Mouse (Mus musculus): Measurements from ENCODE around the gene Uimc1. TPM values are rescaled to one million over a fixed set of nuclear protein-coding genes. Genes with fewer than 3 reads are reported as not detected.

The Uimc1 gene
- polyA plus RNA-seq, 1 experiment: 33.2 TPM

GRCm38 (mm10) chr13:54983614-54984013, 116.5 kb downstream of the Uimc1 start:
- TF ChIP-seq CTCF (IDR thresholded peaks at IDR 0.05; ENCODE audit: borderline replicate concordance, insufficient read depth, low read length) (peak; percentile 27; the same call in 1 of the 2 replicates), POLR2A (IDR thresholded peaks at IDR 0.05; ENCODE audit: low read depth, low read length) (no peak)
- Histone ChIP-seq H3K4me3 (ENCODE audit: insufficient read depth, low read length) (no peak overlapping the region), H3K27ac (ENCODE audit: insufficient read depth, low read length) (no peak overlapping the region)

GRCm38 (mm10) chr13:54983001-54983400, 117.1 kb downstream of the Uimc1 start:
- Histone ChIP-seq H3K27ac (ENCODE audit: insufficient read depth, low read length) (no peak overlapping the region), H3K4me1 (ENCODE audit: control insufficient read depth, insufficient read depth, low read length) (no peaks in the 10 kb centered on the region), H3K4me3 (ENCODE audit: insufficient read depth, low read length) (no peak overlapping the region)
- no peak for TF ChIP-seq CTCF (IDR thresholded peaks at IDR 0.05; ENCODE audit: borderline replicate concordance, insufficient read depth, low read length)
- no peak for TF ChIP-seq POLR2A (IDR thresholded peaks at IDR 0.05; ENCODE audit: low read depth, low read length)

More at GRCm38 (mm10) chr13:54983614-54984013, 116.5 kb downstream of the Uimc1 start:
- H3K4me1 ChIP-seq (ENCODE audit: control insufficient read depth, insufficient read depth, low read length): no peaks in the 10 kb centered on the region

DNA sequence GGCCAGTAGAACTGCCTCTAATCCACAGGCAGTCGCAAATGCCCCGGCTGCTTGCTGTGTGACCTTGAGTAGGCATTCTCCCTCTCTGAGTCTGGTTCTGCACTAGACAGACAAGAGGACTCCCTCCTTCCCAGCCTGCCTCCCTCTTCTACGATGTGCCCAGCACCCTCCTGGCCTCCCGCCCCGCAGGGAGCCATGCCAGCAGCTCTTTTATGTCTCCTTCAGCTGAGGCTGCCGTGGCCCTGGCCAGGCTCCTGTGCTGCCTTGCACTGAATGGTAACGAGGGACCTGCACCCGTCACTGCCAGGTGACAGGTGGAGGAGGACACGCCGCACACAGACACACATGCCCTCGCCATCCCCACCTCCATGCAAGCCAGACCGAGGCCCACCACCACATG, 119.1 kb downstream of the Uimc1 start:
- Histone ChIP-seq H3K4me1 (ENCODE audit: control insufficient read depth, insufficient read depth, low read length) (no peaks in the 10 kb centered on the region), H3K27ac (ENCODE audit: insufficient read depth, low read length) (no peak overlapping the region), H3K4me3 (ENCODE audit: insufficient read depth, low read length) (no peak overlapping the region)
- TF ChIP-seq POLR2A (IDR thresholded peaks at IDR 0.05; ENCODE audit: low read depth, low read length) (no peak), CTCF (IDR thresholded peaks at IDR 0.05; ENCODE audit: borderline replicate concordance, insufficient read depth, low read length) (no peak)

DNA sequence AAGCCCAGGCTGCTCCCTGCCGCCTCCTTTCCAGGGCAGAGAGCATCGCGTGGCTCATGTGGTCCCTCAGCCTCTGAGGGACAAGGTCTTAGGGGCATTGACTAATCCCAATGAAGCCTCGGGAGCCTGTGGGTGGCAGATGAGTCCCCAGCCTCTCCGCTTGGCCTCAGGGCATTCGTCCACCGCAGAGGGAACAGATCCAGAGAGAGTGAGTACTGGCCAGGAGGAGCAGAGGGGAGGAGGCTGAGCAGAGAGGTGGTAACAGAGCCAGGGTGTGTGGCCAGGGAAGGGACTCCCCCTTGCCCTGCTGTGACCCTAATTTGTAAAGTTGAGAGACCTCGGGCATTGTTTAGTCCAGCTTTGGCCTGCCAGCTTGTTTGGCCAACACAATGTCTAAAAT, 121.3 kb downstream of the Uimc1 start:
- H3K4me3 ChIP-seq (ENCODE audit: insufficient read depth, low read length): no peak overlapping the region
- no peaks in the 10 kb centered on the region for H3K4me1 ChIP-seq (ENCODE audit: control insufficient read depth, insufficient read depth, low read length)
- no peak for TF ChIP-seq CTCF (IDR thresholded peaks at IDR 0.05; ENCODE audit: borderline replicate concordance, insufficient read depth, low read length)
- TF ChIP-seq POLR2A (IDR thresholded peaks at IDR 0.05; ENCODE audit: low read depth, low read length): no peak
- no peak overlapping the region for H3K27ac ChIP-seq (ENCODE audit: insufficient read depth, low read length)

Other genes starting within 250 kb of the Uimc1 start
- 2.5 and 2.9 TPM in 2 replicates for gene Unc5a, start 150.9 kb downstream of the Uimc1 start, polyA plus RNA-seq (2011; ENCODE audit: insufficient read length, low read depth, missing spikeins)
- gene Hk3, start 78.9 kb downstream of the Uimc1 start, polyA plus RNA-seq (2011; ENCODE audit: insufficient read length, low read depth, missing spikeins): 0.47 TPM in 1 of 2 replicates, not detected in the other
- gene Zfp346, start 5.0 kb upstream of the Uimc1 start, polyA plus RNA-seq (2011; ENCODE audit: insufficient read length, low read depth, missing spikeins): 22.7 and 26.3 TPM in 2 replicates
- gene Gm17617, start 33.2 kb upstream of the Uimc1 start, polyA plus RNA-seq (2011; ENCODE audit: insufficient read length, low read depth, missing spikeins): not detected in 2 replicates
- not detected in 2 replicates for gene Fgfr4, start 52.3 kb upstream of the Uimc1 start, polyA plus RNA-seq (2011; ENCODE audit: insufficient read length, low read depth, missing spikeins)
- 73.9 and 86.2 TPM in 2 replicates for gene Nsd1, start 109.5 kb upstream of the Uimc1 start, polyA plus RNA-seq (2011; ENCODE audit: insufficient read length, low read depth, missing spikeins)
- gene Prelid1, start 220.2 kb upstream of the Uimc1 start, polyA plus RNA-seq (2011; ENCODE audit: insufficient read length, low read depth, missing spikeins): 267 and 295 TPM in 2 replicates
- gene Rab24, start 221.6 kb upstream of the Uimc1 start, polyA plus RNA-seq (2011; ENCODE audit: insufficient read length, low read depth, missing spikeins): 41.4 and 48.0 TPM in 2 replicates
- gene Mxd3, start 229.5 kb upstream of the Uimc1 start, polyA plus RNA-seq (2011; ENCODE audit: insufficient read length, low read depth, missing spikeins): 9.5 and 19.0 TPM in 2 replicates